Mouse (Mus musculus) bone marrow, adult 2 months (tissue): Measurements from ENCODE around the gene Tppp.
"Not testable (repeated sequence)": the region's sequence is repeated elsewhere in the genome, so short reads cannot be mapped to it uniquely, and the experiment has no call there.

Experiments
- CTCF ChIP-seq: fragments of 200-500 bp; IDR thresholded peaks from 2 replicates; pipeline ENCODE4 v1.5.1; 2011; ENCODE audit warnings: low read length, control low read depth; ENCODE audit not compliant: control insufficient read depth, insufficient read depth
- POLR2A ChIP-seq: fragments of 200-500 bp; IDR thresholded peaks from 2 replicates; pipeline ENCODE4 v1.6.1; 2011; ENCODE audit warnings: low read depth, mild to moderate bottlenecking, control low read depth, low read length, borderline replicate concordance; ENCODE audit not compliant: control insufficient read depth

GRCm38 (mm10) chr13:74006881-74007280, 2.3 kb upstream of the Tppp start:
- TF ChIP-seq POLR2A, CTCF: not testable (repeated sequence)
